Mouse (Mus musculus) limb, embryonic 14.5 days (tissue): ENCODE results near the gene Dkk3. TPM values are rescaled to one million over a fixed set of nuclear protein-coding genes. Genes with fewer than 3 reads are reported as not detected.

Source experiments
- ATAC-seq: fragments of 200-750 bp; cut with Nextera tagmentation; 2 replicates; pipeline ENCODE4 v1.8.0; 2017; ENCODE audit warnings: low read depth, moderate number of reproducible peaks, moderate TSS enrichment; ENCODE audit not compliant: low FRiP score
- DNase-seq: peaks from one replicate; pipeline ENCODE4 v3.0.0-alpha.2; 2015; ENCODE audit warnings: low spot score
- H3K27ac ChIP-seq: fragments of 300-500 bp; sonication (generic); replicated peaks from 2 replicates; pipeline ENCODE4 v1.5.1; 2014; ENCODE audit warnings: low read depth, mild to moderate bottlenecking, low read length, moderate library complexity, mixed read lengths
- H3K27me3 ChIP-seq: fragments of 300-500 bp; sonication (generic); 2 replicates; pipeline ENCODE4 v1.6.1; 2014; ENCODE audit warnings: low read length, mixed read lengths; ENCODE audit not compliant: control insufficient read depth, insufficient read depth
- H3K36me3 ChIP-seq: fragments of 300-500 bp; sonication (generic); 2 replicates; pipeline ENCODE4 v1.6.1; 2014; ENCODE audit warnings: mild to moderate bottlenecking, low read length, moderate library complexity, mixed read lengths; ENCODE audit not compliant: control insufficient read depth, insufficient read depth
- H3K4me1 ChIP-seq: fragments of 300-500 bp; sonication (generic); 2 replicates; pipeline ENCODE4 v1.6.1; 2014; ENCODE audit warnings: antibody characterized with exemption, low read length, mixed read lengths; ENCODE audit not compliant: control insufficient read depth, insufficient read depth
- H3K4me2 ChIP-seq: fragments of 300-500 bp; sonication (generic); replicated peaks from 2 replicates; pipeline ENCODE4 v1.6.1; 2014; ENCODE audit warnings: low read depth, mild to moderate bottlenecking, low read length, moderate library complexity; ENCODE audit not compliant: severe bottlenecking
- H3K4me3 ChIP-seq: fragments of 300-500 bp; sonication (generic); replicated peaks from 2 replicates; pipeline ENCODE4 v1.5.1; 2014; ENCODE audit warnings: low read length
- H3K9ac ChIP-seq: fragments of 300-500 bp; sonication (generic); 2 replicates; pipeline ENCODE4 v1.6.1; 2014; ENCODE audit warnings: mild to moderate bottlenecking, low read depth, low read length, moderate library complexity; ENCODE audit not compliant: severe bottlenecking
- H3K9me3 ChIP-seq: fragments of 300-500 bp; sonication (generic); 2 replicates; pipeline ENCODE4 v1.6.1; 2016; ENCODE audit warnings: low read length; ENCODE audit not compliant: control insufficient read depth
- POLR2A ChIP-seq: fragments of 200-500 bp; IDR thresholded peaks from 2 replicates; pipeline ENCODE4 v1.8.0; 2012; ENCODE audit warnings: inconsistent platforms, mild to moderate bottlenecking, moderate library complexity, borderline replicate concordance; ENCODE audit not compliant: insufficient read depth, insufficient read length; ENCODE audit errors: extremely low read depth
- WGBS: fragments of 180-500 bp; shearing (Covaris S2); extraction: QIAGEN DNeasy Blood & Tissue Kit; methylation state at CpG from one replicate; pipeline ENCODE4 v1.1.7; 2014; 5-methylcytosine and 5-hydroxymethylcytosine counted together
- polyA plus RNA-seq, 2 experiments: library from polyadenylated mRNA; depleted of rRNA in 1 of 2; stranded (reverse) in 1 of 2; unstranded in 1 of 2; fragments of >200 nt; fragmentation: Nextera tagmentation in 1 of 2; extraction: Ambion mirVana in 1 of 2; gene quantifications; 2 replicates each; pipeline versions ENCODE4 v1.2.1 to v1.2.3; 2012 to 2014

The Dkk3 gene
- polyA plus RNA-seq, 2 experiments, result 37.9 to 62.6 TPM

DNA sequence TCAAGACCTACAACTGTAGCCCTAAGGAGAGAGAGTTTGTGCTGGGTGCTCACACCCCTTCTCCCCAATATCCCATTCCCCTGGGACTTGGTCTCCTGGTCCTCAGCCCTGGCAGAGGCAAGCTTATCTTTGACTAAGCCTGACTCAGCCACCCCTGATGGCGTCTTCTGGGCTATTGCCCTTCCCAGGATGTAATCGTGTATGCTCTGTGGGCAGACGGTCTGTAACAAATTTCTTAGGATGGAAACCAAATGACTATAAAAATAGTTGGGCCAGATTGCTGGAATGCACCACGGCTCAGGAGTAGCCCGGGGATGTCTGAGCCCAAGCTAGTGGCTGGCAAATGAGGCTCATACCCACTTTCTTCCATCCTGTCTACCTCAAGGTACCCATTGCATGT is 44.0 kb upstream of the Dkk3 start:
- H3K4me1 ChIP-seq, result 0 out of 2 replicates have a peak, but pooled peaks cover 2% of the 10 kb centered on the region

DNA sequence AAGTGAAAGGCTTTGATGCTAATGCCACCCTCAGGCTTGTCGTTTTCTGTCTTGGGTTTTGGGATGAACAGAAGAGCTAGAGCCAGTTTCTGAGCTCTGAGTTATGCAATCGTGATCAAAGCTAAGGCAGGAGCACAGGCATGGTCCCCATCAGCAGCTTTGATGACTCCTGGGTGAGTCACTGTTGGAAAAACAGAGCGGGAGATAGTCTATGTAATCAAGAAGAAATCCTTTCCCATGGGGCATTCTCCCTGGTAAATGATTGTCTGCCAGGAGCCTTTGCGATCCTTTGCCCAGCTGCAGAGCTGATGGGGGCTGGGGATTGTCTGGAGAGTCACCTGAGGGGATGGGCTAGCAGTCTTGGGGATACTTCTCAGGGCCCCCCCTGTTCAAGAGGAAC is 43.3 kb upstream of the Dkk3 start:
- Histone ChIP-seq H3K9me3 (no peaks in the 10 kb centered on the region), H3K4me1 (0 out of 2 replicates have a peak, but pooled peaks cover 2% of the 10 kb centered on the region), H3K36me3 (no peaks in the 10 kb centered on the region), H3K4me2 (no peak overlapping the region), H3K27me3 (no peaks in the 10 kb centered on the region), H3K4me3 (no peak overlapping the region), H3K9ac (no peak overlapping the region), H3K27ac (no peak overlapping the region)
- TF ChIP-seq POLR2A, result no peak
- 67% methylated on average over 4 of the region's 4 CpGs for WGBS
- ATAC-seq (no peak), DNase-seq (no peak)

More for the DNA sequence above, 44.0 kb upstream of the Dkk3 start:
- no peak for TF ChIP-seq POLR2A
- Histone ChIP-seq H3K9ac (no peak overlapping the region), H3K4me3 (no peak overlapping the region), H3K27ac (no peak overlapping the region), H3K27me3 (no peaks in the 10 kb centered on the region), H3K36me3 (no peaks in the 10 kb centered on the region), H3K9me3 (no peaks in the 10 kb centered on the region), H3K4me2 (no peak overlapping the region)
- DNase-seq (no peak), ATAC-seq (no peak)
- whole genome bisulfite sequencing, result 43% methylated on average over 5 of the region's 5 CpGs

GRCm38 (mm10) chr7:112200761-112201160 is 41.9 kb upstream of the Dkk3 start:
- Histone ChIP-seq H3K9ac (no peak overlapping the region), H3K36me3 (no peaks in the 10 kb centered on the region), H3K27ac (no peak overlapping the region), H3K4me3 (no peak overlapping the region), H3K4me2 (no peak overlapping the region), H3K4me1 (0 out of 2 replicates have a peak, but pooled peaks cover 2% of the 10 kb centered on the region), H3K9me3 (no peaks in the 10 kb centered on the region), H3K27me3 (no peaks in the 10 kb centered on the region)
- DNase-seq, result no peak
- TF ChIP-seq POLR2A, result no peak
- no peak for ATAC-seq
- 31% methylated on average over 4 of the region's 4 CpGs for WGBS

- Histone ChIP-seq H3K36me3 (no peaks in the 10 kb centered on the region), H3K4me3 (no peak overlapping the region), H3K9me3 (no peaks in the 10 kb centered on the region), H3K4me1 (0 out of 2 replicates have a peak, but pooled peaks cover 2% of the 10 kb centered on the region), H3K27me3 (no peaks in the 10 kb centered on the region), H3K27ac (no peak overlapping the region), H3K9ac (no peak overlapping the region), H3K4me2 (no peak overlapping the region)
- WGBS, result 73% methylated on average over 3 of the region's 3 CpGs
- ATAC-seq, result no peak
- no peak for DNase-seq
- TF ChIP-seq POLR2A, result no peak
Measured at GRCm38 (mm10) chr7:112199343-112199742, 40.5 kb upstream of the Dkk3 start.

DNA sequence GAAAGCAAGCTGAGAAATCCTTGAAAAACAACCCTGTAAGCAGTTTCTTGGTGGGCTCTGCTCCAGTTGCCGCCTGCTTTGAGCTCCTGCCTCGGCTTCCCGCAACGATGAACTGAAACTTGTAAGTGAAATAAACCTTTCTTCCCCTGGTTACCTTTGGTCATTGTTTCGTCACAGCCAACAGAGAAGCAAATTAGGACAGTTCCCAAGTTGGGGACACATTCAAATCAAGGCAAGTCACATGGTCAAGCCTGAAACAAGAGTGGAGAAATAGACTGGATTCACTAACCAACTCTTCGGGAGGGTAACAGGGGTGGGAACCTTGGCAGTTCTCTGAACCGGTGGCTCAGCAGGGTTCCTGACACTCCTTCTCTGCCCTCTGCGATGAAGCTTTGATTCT is 38.6 kb upstream of the Dkk3 start:
- Histone ChIP-seq H3K27me3 (no peaks in the 10 kb centered on the region), H3K9ac (no peak overlapping the region), H3K4me2 (no peak overlapping the region), H3K4me3 (no peak overlapping the region), H3K9me3 (no peaks in the 10 kb centered on the region), H3K36me3 (no peaks in the 10 kb centered on the region), H3K4me1 (peaks cover 4% of the 10 kb centered on the region), H3K27ac (no peak overlapping the region)
- no peak for DNase-seq
- TF ChIP-seq POLR2A, result no peak
- ATAC-seq, result no peak
- WGBS, result 74% methylated on average over 8 of the region's 8 CpGs

- H3K9me3 ChIP-seq, result no peaks in the 10 kb centered on the region
- ATAC-seq (no peak), DNase-seq (no peak)
- H3K4me3 ChIP-seq, result no peak overlapping the region
- H3K9ac ChIP-seq, result no peak overlapping the region
- WGBS, result 77% methylated on average over 5 of the region's 5 CpGs
- no peak overlapping the region for H3K4me2 ChIP-seq
- H3K27ac ChIP-seq, result no peak overlapping the region
- TF ChIP-seq POLR2A, result no peak
- no peaks in the 10 kb centered on the region for H3K36me3 ChIP-seq
- peaks cover 16% of the 10 kb centered on the region for H3K4me1 ChIP-seq
- H3K27me3 ChIP-seq, result no peaks in the 10 kb centered on the region
Measured at GRCm38 (mm10) chr7:112194286-112194685, 35.4 kb upstream of the Dkk3 start.
